Mouse (Mus musculus) liver, embryonic 14.5 days (tissue): Measurements from ENCODE around the gene Fam19a3.
"Not testable (repeated sequence)": the region's sequence is repeated elsewhere in the genome, so short reads cannot be mapped to it uniquely, and the experiment has no call there.

ENCODE experiments used
- CTCF ChIP-seq: IDR thresholded peaks from 2 replicates; pipeline ENCODE4 v1.5.1; 2016; ENCODE audit warnings: antibody characterized with exemption, low read depth, control low read depth
- EP300 ChIP-seq: IDR thresholded peaks from 2 replicates; pipeline ENCODE4 v1.6.1; 2016; ENCODE audit warnings: antibody characterized with exemption, low read depth

GRCm38 (mm10) chr3:104752845-104753244 lies 28.8 kb downstream of the Fam19a3 start:
- peak; percentile 71 for TF ChIP-seq CTCF
- TF ChIP-seq EP300 = not testable (repeated sequence)
